ENCODE assay signal across 8 mouse cellular contexts in the genomic region with DNA sequence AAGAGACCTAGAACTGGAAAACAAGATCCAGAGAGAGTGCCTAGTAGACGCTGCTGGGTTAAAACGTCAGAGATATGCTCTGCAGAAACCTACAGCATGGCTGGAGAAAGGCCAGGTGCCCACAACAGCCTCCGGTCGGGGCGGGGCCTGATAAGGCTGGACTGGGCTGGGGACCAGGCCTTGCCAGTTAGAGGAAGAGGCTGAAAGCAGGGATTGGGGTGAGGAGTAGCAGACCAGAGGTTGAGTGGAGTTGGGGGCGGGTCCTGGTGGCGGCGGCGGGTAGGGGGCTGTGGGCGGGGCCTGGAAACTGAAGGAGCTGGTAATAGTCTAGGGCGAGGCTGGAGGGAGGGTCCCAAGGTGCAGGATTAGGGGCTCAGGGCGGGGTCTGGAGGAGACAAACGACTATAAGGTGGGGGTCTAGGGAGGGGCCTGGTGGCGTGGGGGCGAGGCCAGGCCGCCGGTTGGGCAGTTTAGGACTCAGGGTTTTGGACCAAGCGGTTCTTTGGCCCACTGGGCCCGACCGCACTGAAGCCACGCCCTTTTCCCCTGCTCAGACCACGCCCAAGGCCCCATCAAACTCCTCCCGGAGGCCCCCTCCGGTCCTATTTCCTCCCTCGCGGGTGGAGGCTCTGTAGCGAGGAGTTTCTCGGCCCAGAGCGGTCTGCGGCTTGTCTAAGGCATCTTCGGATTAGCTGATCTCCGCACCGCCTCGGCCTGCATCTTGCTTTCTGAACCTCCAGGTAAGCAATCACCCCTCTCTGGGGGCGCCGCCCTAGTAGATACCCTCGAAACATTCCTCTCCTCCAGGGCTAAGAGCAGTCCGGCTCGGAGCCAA. TPM values are rescaled to one million over a fixed set of nuclear protein-coding genes. Genes with fewer than 3 reads are reported as not detected.
A peak's percentile ranks its signal among the peaks of the same experiment; 100 is the strongest.
DNase-seq lines count a peak whose midpoint lies in the region; ATAC-seq and TF ChIP-seq lines count a peak whose summit lies in the region.

Cers4 (plus strand) TSS at position 176 of the 835 bp plus-strand sequence.

- peak within 1 kb of the TSS; percentile 60 for H3K9ac ChIP-seq in embryonic facial prominence, embryonic 14.5 days (ENCODE audit: low read depth, low read length)
- peak within 1 kb of the TSS; percentile 65 for H3K9ac ChIP-seq in kidney, embryonic 14.5 days (ENCODE audit: low read depth, low read length)
- peak within 1 kb of the TSS; percentile 63 for H3K9ac ChIP-seq in limb, embryonic 14.5 days (ENCODE audit: low read depth, low read length, severe bottlenecking)
- peak within 1 kb of the TSS; percentile 76 for H3K9ac ChIP-seq in midbrain, embryonic 16.5 days (ENCODE audit: low read depth, low read length)

- ATAC-seq in embryonic facial prominence, embryonic 14.5 days (ENCODE audit: low read depth), result peak; percentile 91
- peak; percentile 96 for ATAC-seq in kidney, embryonic 14.5 days (ENCODE audit: low FRiP score, low TSS enrichment)
- peak; percentile 90 for ATAC-seq in limb, embryonic 14.5 days (ENCODE audit: low FRiP score, low read depth)
- peak; percentile 88 for ATAC-seq in midbrain, embryonic 16.5 days

- 2% methylated on average over 28 of the region's 39 CpGs for WGBS in embryonic facial prominence, embryonic 14.5 days
- under 1% methylated on average over 39 of the region's 39 CpGs for WGBS in kidney, embryonic 14.5 days
- 1% methylated on average over 33 of the region's 39 CpGs for WGBS in limb, embryonic 14.5 days
- under 1% methylated on average over 38 of the region's 39 CpGs for WGBS in midbrain, embryonic 16.5 days

- DNase-seq in 3T3-L1 (ENCODE audit: low read depth, low spot score), result peak; percentile 96
- peak; percentile 89 to 92 for DNase-seq in adrenal gland, postnatal 36 days
- DNase-seq in embryonic facial prominence, embryonic 14.5 days (ENCODE audit: low spot score), result peak; percentile 93
- DNase-seq in heart, adult 9 months (ENCODE audit: low spot score in 2 of 2), result peak; percentile 91 to 92
- peak; percentile 88 for DNase-seq in limb, embryonic 14.5 days (ENCODE audit: low spot score)
- DNase-seq in spleen, postnatal 14 days (ENCODE audit: low spot score in 2 of 2), result peak; percentile 74 to 78

- H3K27ac ChIP-seq in embryonic facial prominence, embryonic 14.5 days (replicated peaks; ENCODE audit: low read depth, low read length), result peak within 1 kb of the TSS; percentile 54
- H3K27ac ChIP-seq in kidney, embryonic 14.5 days (ENCODE audit: low read depth, low read length), result peak within 1 kb of the TSS; percentile 27; the same call in 1 of the 2 replicates
- H3K27ac ChIP-seq in limb, embryonic 14.5 days (replicated peaks; ENCODE audit: low read depth, low read length), result peak within 1 kb of the TSS; percentile 28
- H3K27ac ChIP-seq in midbrain, embryonic 16.5 days (ENCODE audit: low read length), result peak within 1 kb of the TSS; percentile 78

- H3K36me3 ChIP-seq in embryonic facial prominence, embryonic 14.5 days (ENCODE audit: control insufficient read depth, insufficient read depth, low read length), result no peaks in the 10 kb centered on the region
- H3K36me3 ChIP-seq in kidney, embryonic 14.5 days (ENCODE audit: control insufficient read depth, insufficient read depth, low read length), result no peaks in the 10 kb centered on the region
- H3K36me3 ChIP-seq in limb, embryonic 14.5 days (ENCODE audit: control insufficient read depth, insufficient read depth, low read length), result no peaks in the 10 kb centered on the region
- no peaks in the 10 kb centered on the region for H3K36me3 ChIP-seq in midbrain, embryonic 16.5 days (ENCODE audit: control insufficient read depth, insufficient read depth, low read length)

- H3K27me3 ChIP-seq in embryonic facial prominence, embryonic 14.5 days (replicated peaks; ENCODE audit: control insufficient read depth, insufficient read depth, low read length), result no peaks in the 10 kb centered on the region
- no peaks in the 10 kb centered on the region for H3K27me3 ChIP-seq in kidney, embryonic 14.5 days (ENCODE audit: control insufficient read depth, insufficient read depth, low read length)
- no peaks in the 10 kb centered on the region for H3K27me3 ChIP-seq in limb, embryonic 14.5 days (ENCODE audit: control insufficient read depth, insufficient read depth, low read length)
- H3K27me3 ChIP-seq in midbrain, embryonic 16.5 days (ENCODE audit: control insufficient read depth, insufficient read depth, low read depth, low read length), result no peaks in the 10 kb centered on the region

- H3K4me3 ChIP-seq in embryonic facial prominence, embryonic 14.5 days (ENCODE audit: low read depth, low read length), result peak within 1 kb of the TSS; percentile 45
- peak within 1 kb of the TSS; percentile 64 for H3K4me3 ChIP-seq in kidney, embryonic 14.5 days (ENCODE audit: low read length)
- H3K4me3 ChIP-seq in limb, embryonic 14.5 days (replicated peaks; ENCODE audit: low read length), result peak within 1 kb of the TSS; percentile 51
- peak within 1 kb of the TSS; percentile 54 for H3K4me3 ChIP-seq in midbrain, embryonic 16.5 days (ENCODE audit: low read depth, low read length)

- no peak for TF ChIP-seq POLR2A in limb, embryonic 14.5 days (IDR thresholded peaks at IDR 0.05; ENCODE audit: borderline replicate concordance, extremely low read depth, insufficient read depth, insufficient read length)

- 0 out of 2 replicates have a peak, but pooled peaks cover 5% of the 10 kb centered on the region for H3K4me1 ChIP-seq in embryonic facial prominence, embryonic 14.5 days (ENCODE audit: control insufficient read depth, insufficient read depth, low read length)
- H3K4me1 ChIP-seq in kidney, embryonic 14.5 days (ENCODE audit: control insufficient read depth, insufficient read depth, low read length), result no peaks in the 10 kb centered on the region
- H3K4me1 ChIP-seq in limb, embryonic 14.5 days (ENCODE audit: control insufficient read depth, insufficient read depth, low read length), result peaks cover 6% of the 10 kb centered on the region; the same call in 1 of the 2 replicates
- peaks cover 18% of the 10 kb centered on the region for H3K4me1 ChIP-seq in midbrain, embryonic 16.5 days (ENCODE audit: control insufficient read depth, insufficient read depth, low read length)

- no peaks in the 10 kb centered on the region for H3K9me3 ChIP-seq in embryonic facial prominence, embryonic 14.5 days (ENCODE audit: control insufficient read depth, low read length)
- no peaks in the 10 kb centered on the region for H3K9me3 ChIP-seq in kidney, embryonic 14.5 days (ENCODE audit: control insufficient read depth, low read length)
- no peaks in the 10 kb centered on the region for H3K9me3 ChIP-seq in limb, embryonic 14.5 days (ENCODE audit: control insufficient read depth, low read length)
- H3K9me3 ChIP-seq in midbrain, embryonic 16.5 days (replicated peaks; ENCODE audit: control insufficient read depth, low read length, poor library complexity, severe bottlenecking), result no peaks in the 10 kb centered on the region

- peak within 1 kb of the TSS; percentile 74 for H3K4me2 ChIP-seq in embryonic facial prominence, embryonic 14.5 days (ENCODE audit: low read depth, low read length)
- peak within 1 kb of the TSS; percentile 73 for H3K4me2 ChIP-seq in kidney, embryonic 14.5 days (replicated peaks; ENCODE audit: low read depth, low read length)
- peak within 1 kb of the TSS; percentile 82 for H3K4me2 ChIP-seq in limb, embryonic 14.5 days (replicated peaks; ENCODE audit: low read depth, low read length, severe bottlenecking)
- peak within 1 kb of the TSS; percentile 71 for H3K4me2 ChIP-seq in midbrain, embryonic 16.5 days (ENCODE audit: low read length)

RNA-seq across cellular contexts. Expression of gene Cers4, which starts in this region (rescaled TPM):
- total RNA-seq in adrenal gland, postnatal 36 days (2021), result 10 to 100 TPM; 20.3 to 21.3 TPM
- 17.3 and 27.8 TPM in 2 replicates for polyA plus RNA-seq in embryonic facial prominence, embryonic 14.5 days (2014; fragmentation: Nextera tagmentation; extraction: Ambion mirVana)
- 14.2 and 18.1 TPM in 2 replicates for polyA plus RNA-seq in kidney, embryonic 14.5 days (2014; fragmentation: Nextera tagmentation; extraction: Ambion mirVana)
- polyA plus RNA-seq in limb, embryonic 14.5 days (2012; rRNA removed), result 30.0 and 38.2 TPM in 2 replicates
- 17.2 and 17.9 TPM in 2 replicates for polyA plus RNA-seq in limb, embryonic 14.5 days (2014; fragmentation: Nextera tagmentation; extraction: Ambion mirVana)
- polyA plus RNA-seq in midbrain, embryonic 16.5 days (2015; fragmentation: Nextera tagmentation; extraction: Ambion mirVana), result 58.8 and 59.3 TPM in 2 replicates

Comparison
In these comparisons a context has a peak if more than half of its experiments do, and no peak if none do; other contexts are left out.
1. Peak in every context shown above with its lines: DNase-seq, ATAC-seq, H3K4me3 ChIP-seq and H3K27ac ChIP-seq.
2. H3K27ac ChIP-seq: peak in every context shown above with its lines; median percentile 78 in midbrain, embryonic 16.5 days; 54 in embryonic facial prominence, embryonic 14.5 days; 28 in limb, embryonic 14.5 days; 27 in kidney, embryonic 14.5 days.